Mouse (Mus musculus) liver, embryonic 14.5 days (tissue): ENCODE measurements around the gene Gatb. TPM values are rescaled to one million over a fixed set of nuclear protein-coding genes. Genes with fewer than 3 reads are reported as not detected.

ENCODE experiments used
- ATAC-seq: fragments of 200-750 bp; cut with Nextera tagmentation; 2 replicates; pipeline ENCODE4 v1.8.0; 2017; ENCODE audit warnings: moderate number of reproducible peaks, mild to moderate bottlenecking, moderate library complexity; ENCODE audit not compliant: insufficient read depth
- DNase-seq, 3 experiments: peaks; one replicate each; pipeline ENCODE4 v3.0.0-alpha.2; 2012 to 2013; ENCODE audit warnings: low read depth in 3 of 3, low spot score in 3 of 3
- H3K27ac ChIP-seq: fragments of 300-500 bp; sonication (generic); 2 replicates; pipeline ENCODE4 v1.5.1; 2014; ENCODE audit warnings: moderate library complexity, mild to moderate bottlenecking, control low read depth, inconsistent platforms
- H3K27me3 ChIP-seq: fragments of 300-500 bp; sonication (generic); 2 replicates; pipeline ENCODE4 v1.6.1; 2014; ENCODE audit warnings: mild to moderate bottlenecking, low read length, moderate library complexity; ENCODE audit not compliant: control insufficient read depth, insufficient read depth
- H3K36me3 ChIP-seq: fragments of 300-500 bp; sonication (generic); replicated peaks from 2 replicates; pipeline ENCODE4 v1.6.1; 2014; ENCODE audit warnings: low read depth; ENCODE audit not compliant: control insufficient read depth, insufficient read depth
- H3K4me1 ChIP-seq, 2 experiments: fragments of 200-500 bp in 1 of 2; fragments of 300-500 bp in 1 of 2; sonication (generic) in 1 of 2; replicated peaks; 2 replicates each; pipeline ENCODE4 v1.6.1; 2012 to 2014; ENCODE audit warnings: antibody characterized with exemption in 1 of 2, inconsistent platforms in 1 of 2, low read length in 1 of 2; ENCODE audit not compliant: control insufficient read depth in 2 of 2, insufficient read depth in 2 of 2
- H3K4me2 ChIP-seq: fragments of 300-500 bp; sonication (generic); 2 replicates; pipeline ENCODE4 v1.6.1; 2014; ENCODE audit warnings: low read depth, mild to moderate bottlenecking, control low read depth, moderate library complexity
- H3K4me3 ChIP-seq, 2 experiments: fragments of 200-500 bp in 1 of 2; fragments of 300-500 bp in 1 of 2; sonication (generic) in 1 of 2; 2 replicates each; pipeline ENCODE4 v1.5.1; 2012 to 2014; ENCODE audit warnings: low read depth in 2 of 2, low read length in 2 of 2, mild to moderate bottlenecking in 2 of 2, control low read depth in 1 of 2, inconsistent platforms in 1 of 2, moderate library complexity in 1 of 2; ENCODE audit not compliant: insufficient read depth in 1 of 2
- H3K9ac ChIP-seq: fragments of 300-500 bp; sonication (generic); replicated peaks from 2 replicates; pipeline ENCODE4 v1.6.1; 2014; ENCODE audit warnings: mild to moderate bottlenecking, control low read depth, moderate library complexity
- H3K9me3 ChIP-seq: fragments of 300-500 bp; sonication (generic); 2 replicates; pipeline ENCODE4 v1.6.1; 2016; ENCODE audit warnings: low read length, mixed read lengths; ENCODE audit not compliant: control insufficient read depth
- CTCF ChIP-seq: IDR thresholded peaks from 2 replicates; pipeline ENCODE4 v1.5.1; 2016; ENCODE audit warnings: antibody characterized with exemption, low read depth, control low read depth
- EP300 ChIP-seq: IDR thresholded peaks from 2 replicates; pipeline ENCODE4 v1.6.1; 2016; ENCODE audit warnings: antibody characterized with exemption, low read depth
- WGBS: fragments of 180-500 bp; shearing (Covaris S2); extraction: QIAGEN DNeasy Blood & Tissue Kit; methylation state at CpG from one replicate; pipeline ENCODE4 v1.1.7; 2014; ENCODE audit not compliant: insufficient replicate concordance; 5-methylcytosine and 5-hydroxymethylcytosine counted together
- polyA plus RNA-seq, 2 experiments: library from polyadenylated mRNA; depleted of rRNA in 1 of 2; stranded (reverse) in 1 of 2; unstranded in 1 of 2; fragments of >200 nt; fragmentation: Nextera tagmentation in 1 of 2; extraction: Ambion mirVana in 1 of 2; gene quantifications; 2 replicates each; pipeline versions ENCODE4 v1.2.1 to v1.2.3; 2012 to 2014

Gene Gatb
- polyA plus RNA-seq (2012; rRNA removed) (5.7 and 6.4 TPM in 2 replicates), polyA plus RNA-seq (2014; fragmentation: Nextera tagmentation; extraction: Ambion mirVana) (15.2 and 15.9 TPM in 2 replicates)

GRCm38 (mm10) chr3:85573864-85574830 lies at the start of gene Gatb:
Gatb (plus strand) TSS chr3:85574119.
- peaks cover 3 to 7% of the 10 kb centered on the region in 2 experiments; a peak in 3 of 4 replicates for H3K4me1 ChIP-seq
- peak; percentile 100 for ATAC-seq
- H3K4me2 ChIP-seq = peak within 1 kb of the TSS; percentile 68
- no peaks in the 10 kb centered on the region for H3K9me3 ChIP-seq
- WGBS = under 1% methylated on average over 41 of the region's 41 CpGs
- DNase-seq = peak; percentile 98
- peak within 1 kb of the TSS; percentile 93 for H3K4me3 ChIP-seq
- TF ChIP-seq EP300 = no peak
- TF ChIP-seq CTCF = peak; percentile 87
- H3K9ac ChIP-seq = peak within 1 kb of the TSS; percentile 85
- peak within 1 kb of the TSS; percentile 0; the same call in 1 of the 2 replicates for H3K27ac ChIP-seq
- H3K36me3 ChIP-seq = no peaks in the 10 kb centered on the region
- no peaks in the 10 kb centered on the region for H3K27me3 ChIP-seq

DNA sequence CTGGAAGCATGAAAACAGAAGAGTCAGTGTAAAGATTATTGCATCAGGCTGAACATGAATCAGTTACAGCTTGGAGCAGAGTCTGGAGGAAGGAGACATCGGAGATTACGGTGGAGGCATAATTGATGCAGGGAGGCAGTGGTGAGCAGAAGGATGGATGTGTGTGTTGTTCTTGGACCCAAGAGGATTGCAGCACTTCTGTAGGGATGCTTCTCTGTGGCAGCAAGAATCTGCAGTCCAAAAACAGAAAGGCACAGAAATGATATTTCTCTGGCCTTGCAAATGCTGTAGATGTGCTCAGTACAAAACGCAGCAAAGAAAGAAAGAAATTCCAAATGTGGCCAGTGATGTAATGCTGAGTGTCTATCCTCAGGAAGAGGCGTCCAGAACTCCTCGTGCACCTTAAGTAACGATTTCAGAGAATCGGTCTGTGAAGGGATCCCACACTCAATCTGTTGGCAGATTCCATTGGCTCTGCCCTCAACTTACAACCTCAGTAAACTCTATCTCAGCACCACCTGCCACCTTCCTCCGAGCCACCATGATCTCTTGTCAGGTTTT lies 43.2 kb upstream of the Gatb start:
- Histone ChIP-seq H3K4me3 (no peak overlapping the region), H3K4me2 (no peak overlapping the region), H3K27ac (no peak overlapping the region), H3K4me1 (no peaks in the 10 kb centered on the region), H3K9me3 (no peaks in the 10 kb centered on the region), H3K27me3 (no peaks in the 10 kb centered on the region), H3K36me3 (no peaks in the 10 kb centered on the region), H3K9ac (no peak overlapping the region)
- no peak for TF ChIP-seq CTCF
- no peak for TF ChIP-seq EP300
- no peak for ATAC-seq
- WGBS = 65% methylated on average over 8 of the region's 8 CpGs
- no peak for DNase-seq

DNA sequence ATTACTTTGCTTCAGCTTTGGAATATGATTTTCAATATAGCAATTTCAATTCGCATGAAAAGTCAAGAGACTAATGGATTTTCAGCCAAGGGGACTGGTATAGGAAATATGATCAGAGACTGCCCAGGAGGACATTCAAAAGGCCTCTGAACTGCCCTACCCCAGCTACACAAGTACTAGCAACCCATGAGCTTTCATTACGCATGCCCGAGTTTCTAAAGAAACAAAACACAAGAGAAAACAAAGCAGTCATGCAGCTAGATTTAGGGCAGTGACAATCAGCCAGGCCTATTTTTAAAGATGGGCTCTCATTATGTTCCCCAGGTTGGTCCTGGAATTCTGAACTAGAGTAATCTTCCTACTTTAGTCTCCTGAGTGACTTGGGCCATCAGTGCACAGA lies 41.5 kb upstream of the Gatb start:
- DNase-seq = no peak
- Histone ChIP-seq H3K4me1 (no peaks in the 10 kb centered on the region), H3K27me3 (no peaks in the 10 kb centered on the region), H3K27ac (no peak overlapping the region), H3K36me3 (no peaks in the 10 kb centered on the region), H3K4me2 (no peak overlapping the region), H3K9ac (no peak overlapping the region), H3K4me3 (no peak overlapping the region), H3K9me3 (no peaks in the 10 kb centered on the region)
- 73% methylated on average over 3 of the region's 3 CpGs for WGBS
- TF ChIP-seq EP300 = no peak
- no peak for TF ChIP-seq CTCF
- ATAC-seq = no peak

DNA sequence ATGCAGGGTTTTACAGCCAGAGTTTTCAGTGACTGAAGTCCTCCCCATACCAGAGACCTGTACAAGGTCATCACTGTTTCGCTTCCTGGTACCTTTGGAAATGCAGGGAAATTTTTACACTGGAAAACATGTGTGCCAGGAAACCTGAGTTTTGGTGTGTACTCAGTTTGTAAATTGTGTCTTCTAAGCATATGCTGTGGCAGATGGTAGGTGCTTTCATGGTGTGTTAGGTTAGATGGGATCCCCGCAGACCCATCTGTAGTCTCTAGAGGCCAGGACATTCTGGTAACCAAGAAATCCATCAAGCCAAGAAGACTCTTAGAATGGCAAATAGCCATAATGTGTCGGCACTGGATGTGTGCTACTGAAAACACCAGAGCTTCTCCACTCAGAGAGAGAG lies 38.9 kb upstream of the Gatb start:
- H3K4me3 ChIP-seq = no peak overlapping the region
- H3K27ac ChIP-seq = no peak overlapping the region
- 72% methylated on average over 3 of the region's 3 CpGs for WGBS
- no peaks in the 10 kb centered on the region for H3K9me3 ChIP-seq
- no peak overlapping the region for H3K4me2 ChIP-seq
- H3K9ac ChIP-seq = no peak overlapping the region
- TF ChIP-seq EP300 (no peak), CTCF (no peak)
- H3K27me3 ChIP-seq = no peaks in the 10 kb centered on the region
- no peak for DNase-seq
- no peaks in the 10 kb centered on the region for H3K36me3 ChIP-seq
- no peaks in the 10 kb centered on the region for H3K4me1 ChIP-seq
- no peak for ATAC-seq
